Mouse (Mus musculus): ENCODE measurements around the gene Mob3a. TPM values are rescaled to one million over a fixed set of nuclear protein-coding genes. Genes with fewer than 3 reads are reported as not detected.

Gene Mob3a
- polyA plus RNA-seq, 1 experiment from 2014 or later: 17.3 TPM

DNA sequence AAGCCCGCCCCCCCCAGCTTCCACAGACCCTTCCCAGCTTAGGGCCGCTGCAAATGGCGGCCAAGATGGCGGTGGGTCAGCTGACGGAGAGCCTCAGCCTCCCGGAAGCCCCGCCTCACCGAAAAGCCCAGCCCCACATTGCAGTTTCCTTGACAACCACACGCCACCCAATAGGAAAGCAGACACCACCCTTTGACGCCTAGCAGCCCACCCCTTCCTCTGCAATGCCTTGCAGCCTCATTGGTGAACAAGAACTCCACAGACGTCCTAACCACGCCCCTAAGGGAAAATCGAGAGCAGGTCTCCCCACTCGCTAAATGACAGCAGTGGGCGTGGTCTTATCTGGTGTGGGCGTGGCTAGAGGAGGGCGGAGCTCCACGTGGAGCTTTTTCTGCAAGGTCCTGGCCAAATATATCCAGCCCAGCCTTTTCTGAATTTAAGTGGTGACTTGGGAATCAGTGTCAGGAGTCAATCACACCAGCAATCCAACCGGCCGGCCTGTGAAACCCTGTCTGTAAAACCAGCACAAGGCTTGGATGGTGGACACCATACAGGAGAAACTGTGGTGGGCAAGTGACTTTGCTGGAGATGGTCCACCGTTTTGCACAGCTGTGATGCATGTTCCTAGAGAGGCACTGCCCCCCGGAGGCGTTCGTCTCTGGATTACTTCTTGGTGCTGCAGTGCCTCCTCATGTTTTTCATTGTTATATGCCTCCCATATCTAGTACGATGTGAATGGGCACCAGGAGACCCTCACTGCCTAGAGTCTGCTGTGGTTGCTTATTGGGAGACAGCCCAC is 40.6 kb upstream of the Mob3a start, which contains the start of gene Ap3d1:
Gene Ap3d1 (minus strand): TSS at position 85 of the 799 bp plus-strand sequence.
- peaks cover 42% of the 10 kb centered on the region for H3K4me1 ChIP-seq (ENCODE audit: insufficient read depth)
- H3K4me3 ChIP-seq (ENCODE audit: low read depth, low read length): peak within 1 kb of the TSS; percentile 99
- H3K27ac ChIP-seq (ENCODE audit: low read depth): peak within 1 kb of the TSS; percentile 75
- 0 out of 2 replicates have a peak, but pooled peaks cover 1% of the 10 kb centered on the region for H3K36me3 ChIP-seq (replicated peaks; ENCODE audit: insufficient read depth, low read length)
- TF ChIP-seq EP300 (IDR thresholded peaks at IDR 0.05; ENCODE audit: low read depth): no peak
- no peak; the same call in 1 of the 2 replicates for TF ChIP-seq CTCF (IDR thresholded peaks at IDR 0.05; ENCODE audit: low read depth)
- peak; percentile 97 for DNase-seq
- peak within 1 kb of the TSS; percentile 90 for H3K4me2 ChIP-seq (ENCODE audit: low read depth, low read length)
- 2% methylated on average over 23 of the region's 25 CpGs for WGBS (ENCODE audit: insufficient replicate concordance)
- H3K9ac ChIP-seq (replicated peaks): peak within 1 kb of the TSS; percentile 97
- H3K9me3 ChIP-seq (ENCODE audit: low read length): no peaks in the 10 kb centered on the region
- H3K27me3 ChIP-seq (ENCODE audit: insufficient read depth, low read length): no peaks in the 10 kb centered on the region
- peak; percentile 99 for ATAC-seq

DNA sequence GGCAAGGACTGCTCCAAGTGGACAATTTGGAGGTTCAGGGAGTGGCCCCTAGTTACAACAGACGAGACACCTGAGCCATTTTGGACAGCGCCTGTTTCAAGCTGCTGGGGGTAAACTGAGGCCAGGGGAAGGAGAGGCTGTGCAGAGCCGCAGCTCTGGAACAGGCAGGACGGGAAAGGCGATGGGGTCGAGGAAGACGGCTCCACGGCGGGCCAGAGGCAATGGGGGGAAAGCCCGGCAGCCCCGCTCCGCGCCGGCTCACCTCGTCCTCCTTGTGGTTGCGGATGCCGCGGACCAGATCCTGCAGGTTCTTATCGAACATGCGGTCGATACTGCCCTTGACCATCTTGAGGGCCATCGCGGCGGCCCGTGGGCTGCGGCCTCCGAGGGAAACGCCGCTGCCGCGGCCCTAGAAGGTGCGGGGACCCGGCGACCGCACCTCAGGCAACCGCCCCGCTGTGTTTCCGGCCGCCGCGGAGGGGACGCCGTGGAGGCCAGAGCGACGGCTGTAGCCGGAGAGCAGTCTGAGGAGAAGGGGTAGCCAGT is 39.9 kb upstream of the Mob3a start:
- TF ChIP-seq CTCF (IDR thresholded peaks at IDR 0.05; ENCODE audit: low read depth) (no peak), EP300 (IDR thresholded peaks at IDR 0.05; ENCODE audit: low read depth) (no peak)
- Histone ChIP-seq H3K4me1 (ENCODE audit: insufficient read depth) (peaks cover 47% of the 10 kb centered on the region), H3K27ac (ENCODE audit: low read depth) (peak overlapping the region; percentile 75), H3K36me3 (replicated peaks; ENCODE audit: insufficient read depth, low read length) (peaks cover 6% of the 10 kb centered on the region; the same call in 1 of the 2 replicates), H3K9ac (replicated peaks) (peak overlapping the region; percentile 97), H3K27me3 (ENCODE audit: insufficient read depth, low read length) (no peaks in the 10 kb centered on the region), H3K9me3 (ENCODE audit: low read length) (no peaks in the 10 kb centered on the region), H3K4me3 (ENCODE audit: low read depth, low read length) (peak overlapping the region; percentile 99), H3K4me2 (ENCODE audit: low read depth, low read length) (peak overlapping the region; percentile 90)
- under 1% methylated on average over 45 of the region's 46 CpGs for WGBS (ENCODE audit: insufficient replicate concordance)
- ATAC-seq (peak; percentile 40), DNase-seq (no peak)

DNA sequence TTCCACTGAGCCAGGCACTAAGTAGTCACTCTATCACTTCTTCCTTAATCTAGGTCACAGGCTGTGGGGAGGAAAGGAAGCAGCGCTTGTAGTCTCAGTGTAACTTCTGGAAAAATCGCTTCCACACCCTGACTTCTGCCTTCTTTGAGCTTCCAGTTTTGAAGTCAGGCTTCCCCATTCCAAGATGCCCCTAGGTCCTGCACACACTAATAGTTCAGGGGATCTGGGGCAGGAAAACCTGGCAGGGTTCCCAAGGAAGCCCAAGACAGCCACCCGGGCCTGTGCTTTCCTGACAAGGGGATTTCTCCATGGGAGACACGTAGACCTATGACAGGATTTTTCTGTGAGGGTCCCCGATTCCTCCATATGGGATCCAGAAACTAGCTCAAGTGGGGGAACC is 39.4 kb upstream of the Mob3a start:
- WGBS (ENCODE audit: insufficient replicate concordance): 9% methylated on average over 5 of the region's 5 CpGs
- TF ChIP-seq EP300 (IDR thresholded peaks at IDR 0.05; ENCODE audit: low read depth): no peak
- no peak for TF ChIP-seq CTCF (IDR thresholded peaks at IDR 0.05; ENCODE audit: low read depth)
- DNase-seq (no peak), ATAC-seq (no peak)
- peak overlapping the region; percentile 97 for H3K9ac ChIP-seq (replicated peaks)
- peaks cover 10% of the 10 kb centered on the region; the same call in 1 of the 2 replicates for H3K36me3 ChIP-seq (replicated peaks; ENCODE audit: insufficient read depth, low read length)
- H3K27me3 ChIP-seq (ENCODE audit: insufficient read depth, low read length): no peaks in the 10 kb centered on the region
- peaks cover 51% of the 10 kb centered on the region for H3K4me1 ChIP-seq (ENCODE audit: insufficient read depth)
- H3K9me3 ChIP-seq (ENCODE audit: low read length): no peaks in the 10 kb centered on the region
- peak overlapping the region; percentile 75 for H3K27ac ChIP-seq (ENCODE audit: low read depth)
- H3K4me2 ChIP-seq (ENCODE audit: low read depth, low read length): peak overlapping the region; percentile 90
- H3K4me3 ChIP-seq (ENCODE audit: low read depth, low read length): peak overlapping the region; percentile 99

DNA sequence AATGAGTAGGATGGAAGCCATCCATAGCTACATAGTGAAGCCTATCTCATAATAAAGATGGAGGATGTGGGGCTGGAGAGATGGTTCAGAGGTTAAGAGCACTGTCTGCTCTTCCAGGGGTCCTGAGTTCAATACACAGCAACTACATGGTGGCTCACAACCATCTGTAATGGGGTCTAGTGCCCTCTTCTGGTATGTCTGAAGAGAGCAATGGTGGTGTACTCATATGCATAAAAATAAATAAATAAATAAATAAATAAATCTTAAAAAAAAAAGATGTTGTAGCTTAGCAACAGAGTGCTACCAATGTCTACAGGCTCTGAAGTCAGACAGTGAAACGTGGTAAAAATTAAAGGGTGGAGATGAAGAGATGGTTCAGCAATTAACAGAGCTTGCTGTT is 36.9 kb upstream of the Mob3a start:
- H3K27ac ChIP-seq (ENCODE audit: low read depth): no peak overlapping the region
- 72% methylated on average over 1 of the region's 1 CpGs for WGBS (ENCODE audit: insufficient replicate concordance)
- no peak overlapping the region for H3K9ac ChIP-seq (replicated peaks)

DNA sequence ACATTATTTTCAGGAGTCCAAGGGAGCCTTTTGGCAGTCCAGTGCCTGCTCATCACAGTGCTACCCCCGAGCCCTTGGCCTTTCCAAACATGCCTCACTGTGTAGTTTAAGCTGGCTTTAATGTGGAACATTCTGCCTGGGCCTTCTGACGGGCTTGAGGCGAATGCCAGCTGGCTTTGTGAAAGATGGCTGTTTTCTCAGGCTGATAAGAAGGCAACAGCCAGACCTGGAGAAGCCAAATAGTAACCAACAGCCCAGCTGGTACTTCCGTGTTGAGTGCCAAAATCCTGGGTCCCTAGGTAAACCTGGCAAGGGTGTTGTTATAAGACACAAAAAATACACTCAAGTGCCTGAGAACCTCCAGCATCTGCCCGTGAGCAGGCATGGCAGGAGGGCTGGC is 35.0 kb upstream of the Mob3a start:
- peaks cover 41% of the 10 kb centered on the region for H3K4me1 ChIP-seq (ENCODE audit: insufficient read depth)
- DNase-seq: no peak

More for the DNA sequence above, 36.9 kb upstream of the Mob3a start:
- Histone ChIP-seq H3K4me3 (ENCODE audit: low read depth, low read length) (no peak overlapping the region), H3K4me2 (ENCODE audit: low read depth, low read length) (no peak overlapping the region), H3K27me3 (ENCODE audit: insufficient read depth, low read length) (no peaks in the 10 kb centered on the region), H3K9me3 (ENCODE audit: low read length) (no peaks in the 10 kb centered on the region), H3K36me3 (replicated peaks; ENCODE audit: insufficient read depth, low read length) (peaks cover 12% of the 10 kb centered on the region; the same call in 1 of the 2 replicates), H3K4me1 (ENCODE audit: insufficient read depth) (peaks cover 46% of the 10 kb centered on the region)
- ATAC-seq (no peak), DNase-seq (no peak)
- TF ChIP-seq CTCF (IDR thresholded peaks at IDR 0.05; ENCODE audit: low read depth) (peak; percentile 51), EP300 (IDR thresholded peaks at IDR 0.05; ENCODE audit: low read depth) (no peak)

DNA sequence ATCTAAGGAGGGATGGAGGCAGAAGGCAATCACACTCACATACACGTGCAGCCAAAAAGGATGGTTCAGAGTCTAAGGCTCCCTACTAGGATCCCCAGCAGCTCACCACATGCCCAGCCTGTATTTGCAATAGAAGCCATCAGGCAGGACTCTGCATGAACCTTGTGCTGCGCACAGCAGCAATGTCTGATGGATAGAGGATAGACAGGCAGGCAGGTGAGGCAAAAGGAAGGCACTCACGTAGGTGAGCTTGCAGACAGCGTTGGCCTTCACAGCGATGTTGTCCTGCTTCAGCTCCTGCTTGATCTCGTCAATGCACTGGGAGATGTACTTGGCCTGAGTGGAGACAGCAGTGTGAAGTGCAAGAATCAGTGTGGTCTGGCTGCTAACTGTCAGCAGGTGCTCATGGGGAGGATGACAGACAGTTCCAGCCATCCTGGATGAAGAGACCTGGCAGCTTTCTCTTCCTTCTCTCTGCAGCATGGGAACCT is 30.9 kb upstream of the Mob3a start:
- H3K36me3 ChIP-seq (replicated peaks; ENCODE audit: insufficient read depth, low read length): peaks cover 62% of the 10 kb centered on the region
- no peak overlapping the region for H3K9ac ChIP-seq (replicated peaks)
- no peak for DNase-seq
- no peaks in the 10 kb centered on the region for H3K27me3 ChIP-seq (ENCODE audit: insufficient read depth, low read length)
- H3K9me3 ChIP-seq (ENCODE audit: low read length): no peaks in the 10 kb centered on the region
- ATAC-seq: no peak
- TF ChIP-seq CTCF (IDR thresholded peaks at IDR 0.05; ENCODE audit: low read depth) (no peak), EP300 (IDR thresholded peaks at IDR 0.05; ENCODE audit: low read depth) (no peak)
- peaks cover 11% of the 10 kb centered on the region for H3K4me1 ChIP-seq (ENCODE audit: insufficient read depth)
- 87% methylated on average over 6 of the region's 6 CpGs for WGBS (ENCODE audit: insufficient replicate concordance)
- H3K4me2 ChIP-seq (ENCODE audit: low read depth, low read length): no peak overlapping the region
- H3K27ac ChIP-seq (ENCODE audit: low read depth): no peak overlapping the region
- no peak overlapping the region for H3K4me3 ChIP-seq (ENCODE audit: low read depth, low read length)

More for the DNA sequence above, 35.0 kb upstream of the Mob3a start:
- Histone ChIP-seq H3K27ac (ENCODE audit: low read depth) (no peak overlapping the region), H3K9ac (replicated peaks) (0 out of 2 replicates have a peak overlapping the region, but pooled peaks have one; percentile 16), H3K4me3 (ENCODE audit: low read depth, low read length) (no peak overlapping the region), H3K36me3 (replicated peaks; ENCODE audit: insufficient read depth, low read length) (peaks cover 25% of the 10 kb centered on the region), H3K27me3 (ENCODE audit: insufficient read depth, low read length) (no peaks in the 10 kb centered on the region), H3K4me2 (ENCODE audit: low read depth, low read length) (no peak overlapping the region), H3K9me3 (ENCODE audit: low read length) (no peaks in the 10 kb centered on the region)
- TF ChIP-seq EP300 (IDR thresholded peaks at IDR 0.05; ENCODE audit: low read depth) (no peak), CTCF (IDR thresholded peaks at IDR 0.05; ENCODE audit: low read depth) (no peak)
- WGBS (ENCODE audit: insufficient replicate concordance): 53% methylated on average over 5 of the region's 5 CpGs
- no peak for ATAC-seq
